Mouse (Mus musculus) lung, embryonic 16.5 days (tissue): Measurements from ENCODE around the gene Gm49405. TPM values are rescaled to one million over a fixed set of nuclear protein-coding genes. Genes with fewer than 3 reads are reported as not detected.
"Not testable (repeated sequence)": the region's sequence is repeated elsewhere in the genome, so short reads cannot be mapped to it uniquely, and the experiment has no call there.

Source experiments
- ATAC-seq: fragments of 200-750 bp; cut with Nextera tagmentation; 2 replicates; pipeline ENCODE4 v1.8.0; 2017; ENCODE audit warnings: low read depth, mild to moderate bottlenecking, moderate library complexity
- H3K27ac ChIP-seq: fragments of 300-500 bp; sonication (generic); 2 replicates; pipeline ENCODE4 v1.5.1; 2014; ENCODE audit warnings: mild to moderate bottlenecking, control low read depth, low read length
- H3K27me3 ChIP-seq: fragments of 300-500 bp; sonication (generic); 2 replicates; pipeline ENCODE4 v1.6.1; 2014; ENCODE audit warnings: low read depth, low read length, mixed read lengths; ENCODE audit not compliant: control insufficient read depth, insufficient read depth
- H3K36me3 ChIP-seq: fragments of 300-500 bp; sonication (generic); 2 replicates; pipeline ENCODE4 v1.6.1; 2014; ENCODE audit warnings: low read length; ENCODE audit not compliant: control insufficient read depth, insufficient read depth
- H3K4me1 ChIP-seq: fragments of 300-500 bp; sonication (generic); replicated peaks from 2 replicates; pipeline ENCODE4 v1.6.1; 2014; ENCODE audit warnings: low read length, mixed read lengths; ENCODE audit not compliant: control insufficient read depth, insufficient read depth
- H3K4me2 ChIP-seq: fragments of 300-500 bp; sonication (generic); 2 replicates; pipeline ENCODE4 v1.6.1; 2014; ENCODE audit warnings: low read depth, low read length, control low read depth
- H3K4me3 ChIP-seq: fragments of 300-500 bp; sonication (generic); 2 replicates; pipeline ENCODE4 v1.5.1; 2014; ENCODE audit warnings: mild to moderate bottlenecking, low read length, control low read depth
- H3K9ac ChIP-seq: fragments of 300-500 bp; sonication (generic); 2 replicates; pipeline ENCODE4 v1.6.1; 2014; ENCODE audit warnings: low read length, control low read depth
- H3K9me3 ChIP-seq: fragments of 300-500 bp; sonication (generic); 2 replicates; pipeline ENCODE4 v1.6.1; 2016; ENCODE audit warnings: low read length; ENCODE audit not compliant: control insufficient read depth
- WGBS: fragments of 180-500 bp; shearing (Covaris S2); extraction: QIAGEN DNeasy Blood & Tissue Kit; methylation state at CpG from one replicate; pipeline ENCODE4 v1.1.7; 2014; 5-methylcytosine and 5-hydroxymethylcytosine counted together
- polyA plus RNA-seq: library from polyadenylated mRNA; unstranded; fragments of >200 nt; fragmentation: Nextera tagmentation; extraction: Ambion mirVana; gene quantifications from 2 replicates; pipeline ENCODE4 v1.2.1, GENCODE M21; 2015

Gene Gm49405
- polyA plus RNA-seq, 1 experiment from 2014 or later = 2.5 TPM

- WGBS = 12% methylated on average over 4 of the region's 4 CpGs
- no peak overlapping the region for H3K4me3 ChIP-seq
- no peak for ATAC-seq
Measured at GRCm38 (mm10) chr19:4047859-4048258, 47.4 kb downstream of the Gm49405 start.

GRCm38 (mm10) chr19:4049069-4049468, 48.6 kb downstream of the Gm49405 start:
- H3K9ac ChIP-seq, H3K4me1 ChIP-seq, H3K36me3 ChIP-seq, H3K27me3 ChIP-seq, H3K27ac ChIP-seq, H3K4me2 ChIP-seq, H3K9me3 ChIP-seq, H3K4me3 ChIP-seq, ATAC-seq: not testable (repeated sequence)
- WGBS = 65% methylated on average over 5 of the region's 5 CpGs

More at GRCm38 (mm10) chr19:4047859-4048258, 47.4 kb downstream of the Gm49405 start:
- Histone ChIP-seq H3K4me1 (peaks cover 4% of the 10 kb centered on the region), H3K36me3 (no peaks in the 10 kb centered on the region), H3K27ac (no peak overlapping the region), H3K4me2 (no peak overlapping the region), H3K27me3 (no peaks in the 10 kb centered on the region), H3K9me3 (no peaks in the 10 kb centered on the region), H3K9ac (no peak overlapping the region)

DNA sequence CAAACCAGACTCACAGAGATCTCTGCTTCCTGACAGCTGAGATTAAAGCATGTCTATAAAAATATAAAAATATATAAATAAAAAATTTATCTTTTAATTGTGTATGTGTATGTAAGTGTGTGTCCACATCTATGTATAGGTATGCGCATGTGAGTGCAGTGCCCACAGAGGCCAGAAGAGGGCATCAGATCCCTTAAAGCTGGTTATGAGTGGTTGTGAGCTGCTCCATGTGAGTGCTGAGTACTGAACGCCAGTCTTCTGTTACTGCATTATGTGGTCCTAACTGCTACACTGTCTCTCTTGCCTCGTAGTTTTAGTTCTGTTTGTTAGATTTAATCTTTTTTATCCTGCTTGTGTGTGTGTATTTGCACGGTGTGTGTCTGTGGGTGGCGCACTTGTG, 50.6 kb downstream of the Gm49405 start:
- H3K4me3 ChIP-seq = no peak overlapping the region
- no peaks in the 10 kb centered on the region; the same call in 1 of the 2 replicates for H3K4me1 ChIP-seq
- no peak overlapping the region for H3K27ac ChIP-seq
- no peaks in the 10 kb centered on the region for H3K9me3 ChIP-seq
- no peak overlapping the region for H3K9ac ChIP-seq
- H3K36me3 ChIP-seq = no peaks in the 10 kb centered on the region
- 88% methylated on average over 5 of the region's 5 CpGs for WGBS
- H3K4me2 ChIP-seq = no peak overlapping the region
- no peaks in the 10 kb centered on the region; the same call in 1 of the 2 replicates for H3K27me3 ChIP-seq
- ATAC-seq = no peak

DNA sequence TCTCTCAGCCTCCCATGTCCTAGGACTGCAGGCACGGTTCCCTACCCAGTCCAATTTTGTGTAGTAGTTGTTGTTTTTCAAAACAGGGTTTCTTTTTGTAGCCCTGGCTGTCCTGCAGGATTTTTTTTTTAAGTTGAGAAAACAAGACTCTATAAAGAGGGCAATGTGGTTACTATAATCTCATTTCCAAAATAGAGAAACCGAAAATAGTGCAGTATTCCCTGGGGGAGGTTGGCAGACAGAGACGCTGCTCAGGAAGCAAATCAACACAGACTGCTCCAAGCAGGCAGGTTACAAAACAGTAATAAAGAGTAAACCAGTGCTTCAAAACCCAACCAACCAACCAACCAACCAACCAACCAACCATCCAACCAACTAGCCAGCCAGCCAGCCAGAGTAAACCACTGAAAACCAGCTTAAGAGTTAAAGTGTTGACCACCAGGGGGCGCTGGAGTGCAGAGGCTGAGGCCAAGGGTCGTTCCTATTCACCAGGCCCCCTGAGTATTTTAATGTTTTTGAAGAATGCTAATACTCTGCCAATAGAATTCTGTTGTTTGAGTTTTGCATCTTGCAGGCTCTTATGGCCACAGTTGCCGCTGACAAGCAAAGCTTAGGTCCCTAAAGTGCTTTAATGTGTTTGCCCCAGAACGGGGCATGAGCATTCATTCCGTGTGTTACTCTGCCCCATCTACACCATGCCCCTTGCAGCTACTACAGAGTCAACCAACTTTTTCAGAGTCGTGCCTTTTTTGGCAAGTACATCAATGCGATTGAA, 51.5 kb downstream of the Gm49405 start:
- WGBS = 51% methylated on average over 10 of the region's 10 CpGs
- Histone ChIP-seq H3K27me3 (no peaks in the 10 kb centered on the region; the same call in 1 of the 2 replicates), H3K4me2 (no peak overlapping the region), H3K36me3 (no peaks in the 10 kb centered on the region), H3K4me1 (no peaks in the 10 kb centered on the region), H3K9ac (no peak overlapping the region), H3K27ac (no peak overlapping the region), H3K9me3 (no peaks in the 10 kb centered on the region), H3K4me3 (no peak overlapping the region)
- ATAC-seq = no peak

- 70% methylated on average over 5 of the region's 5 CpGs for WGBS
- H3K9me3 ChIP-seq = no peaks in the 10 kb centered on the region
- H3K27me3 ChIP-seq = no peaks in the 10 kb centered on the region; the same call in 1 of the 2 replicates
- H3K4me2 ChIP-seq = no peak overlapping the region
- no peaks in the 10 kb centered on the region for H3K4me1 ChIP-seq
- no peaks in the 10 kb centered on the region for H3K36me3 ChIP-seq
- no peak overlapping the region for H3K9ac ChIP-seq
- H3K27ac ChIP-seq = no peak overlapping the region
- ATAC-seq = no peak
- no peak overlapping the region for H3K4me3 ChIP-seq
Measured at GRCm38 (mm10) chr19:4052516-4053030, 52.1 kb downstream of the Gm49405 start.

GRCm38 (mm10) chr19:4054613-4055012, 54.2 kb downstream of the Gm49405 start:
- H3K27ac ChIP-seq = no peak overlapping the region
- no peak overlapping the region for H3K4me2 ChIP-seq
- H3K9me3 ChIP-seq = no peaks in the 10 kb centered on the region
- no peaks in the 10 kb centered on the region for H3K36me3 ChIP-seq
- no peaks in the 10 kb centered on the region; the same call in 1 of the 2 replicates for H3K27me3 ChIP-seq
- no peak for ATAC-seq
- peaks cover 5% of the 10 kb centered on the region; the same call in 1 of the 2 replicates for H3K4me1 ChIP-seq
- WGBS = 85% methylated on average over 5 of the region's 5 CpGs
- no peak overlapping the region for H3K9ac ChIP-seq
- no peak overlapping the region for H3K4me3 ChIP-seq

Other genes starting within 250 kb of the Gm49405 start
- gene Kmt5b, start 233.2 kb upstream of the Gm49405 start, polyA plus RNA-seq = 28.1 and 29.5 TPM in 2 replicates
- 56.8 and 60.0 TPM in 2 replicates for gene Chka, start 148.9 kb upstream of the Gm49405 start, polyA plus RNA-seq
- gene Tcirg1, start 93.5 kb upstream of the Gm49405 start, polyA plus RNA-seq = 56.8 and 60.5 TPM in 2 replicates
- 285 and 290 TPM in 2 replicates for gene Ndufs8, start 87.9 kb upstream of the Gm49405 start, polyA plus RNA-seq
- 5.4 and 5.9 TPM in 2 replicates for gene Aldh3b1, start 70.8 kb upstream of the Gm49405 start, polyA plus RNA-seq
- gene Unc93b1, start 65.4 kb upstream of the Gm49405 start, polyA plus RNA-seq = 21.7 and 21.9 TPM in 2 replicates
- 0.18 and 0.24 TPM in 2 replicates for gene Aldh3b3, start 42.0 kb upstream of the Gm49405 start, polyA plus RNA-seq
- 1.8 and 2.0 TPM in 2 replicates for gene Aldh3b2, start 28.3 kb upstream of the Gm49405 start, polyA plus RNA-seq
- 11.9 and 13.3 TPM in 2 replicates for gene Acy3, start 14.1 kb upstream of the Gm49405 start, polyA plus RNA-seq
- 0.11 TPM in 1 of 2 replicates, not detected in the other for gene Tbx10, start 7.9 kb upstream of the Gm49405 start, polyA plus RNA-seq
- 21.8 and 22.0 TPM in 2 replicates for gene Nudt8, start within 50 bp of the Gm49405 start, polyA plus RNA-seq
- gene Doc2g, start 2.7 kb downstream of the Gm49405 start, polyA plus RNA-seq = 3.8 and 3.9 TPM in 2 replicates
- gene Ndufv1, start 12.2 kb downstream of the Gm49405 start, polyA plus RNA-seq = 177 and 184 TPM in 2 replicates
- 432 and 433 TPM in 2 replicates for gene Gstp1, start 37.4 kb downstream of the Gm49405 start, polyA plus RNA-seq
- 3.5 and 5.0 TPM in 2 replicates for gene Gstp2, start 45.4 kb downstream of the Gm49405 start, polyA plus RNA-seq
- 0.85 and 1.9 TPM in 2 replicates for gene Gstp3, start 58.9 kb downstream of the Gm49405 start, polyA plus RNA-seq
- gene Cabp2, start 81.0 kb downstream of the Gm49405 start, polyA plus RNA-seq = not detected in 2 replicates
- 111 and 128 TPM in 2 replicates for gene Cdk2ap2, start 96.6 kb downstream of the Gm49405 start, polyA plus RNA-seq
- gene Pitpnm1, start 99.4 kb downstream of the Gm49405 start, polyA plus RNA-seq = 12.6 and 14.4 TPM in 2 replicates
- gene Aip, start 125.2 kb downstream of the Gm49405 start, polyA plus RNA-seq = 102 TPM in 2 replicates
- gene Gpr152, start 139.2 kb downstream of the Gm49405 start, polyA plus RNA-seq = not detected in 2 replicates
- gene Cabp4, start 143.4 kb downstream of the Gm49405 start, polyA plus RNA-seq = 0.16 TPM in 1 of 2 replicates, not detected in the other
- 174 and 184 TPM in 2 replicates for gene Coro1b, start 148.0 kb downstream of the Gm49405 start, polyA plus RNA-seq
- 4.6 and 14.2 TPM in 2 replicates for gene Ptprcap, start 153.0 kb downstream of the Gm49405 start, polyA plus RNA-seq
- 51.6 and 52.7 TPM in 2 replicates for gene Rps6kb2, start 162.7 kb downstream of the Gm49405 start, polyA plus RNA-seq
- gene Carns1, start 174.9 kb downstream of the Gm49405 start, polyA plus RNA-seq = 2.5 and 3.2 TPM in 2 replicates
- 4.0 and 7.0 TPM in 2 replicates for gene Tbc1d10c, start 190.7 kb downstream of the Gm49405 start, polyA plus RNA-seq
- 911 and 931 TPM in 2 replicates for gene Ppp1ca, start 191.4 kb downstream of the Gm49405 start, polyA plus RNA-seq
- gene Rad9a, start 201.0 kb downstream of the Gm49405 start, polyA plus RNA-seq = 30.5 and 33.6 TPM in 2 replicates
- gene Clcf1, start 213.6 kb downstream of the Gm49405 start, polyA plus RNA-seq = 4.8 and 6.1 TPM in 2 replicates
- gene AC109138.7, start 213.7 kb downstream of the Gm49405 start, polyA plus RNA-seq = not detected in 2 replicates
- gene Pold4, start 231.3 kb downstream of the Gm49405 start, polyA plus RNA-seq = 32.6 and 38.0 TPM in 2 replicates